Mouse (Mus musculus): Measurements from ENCODE around the gene Mks1.

DNA sequence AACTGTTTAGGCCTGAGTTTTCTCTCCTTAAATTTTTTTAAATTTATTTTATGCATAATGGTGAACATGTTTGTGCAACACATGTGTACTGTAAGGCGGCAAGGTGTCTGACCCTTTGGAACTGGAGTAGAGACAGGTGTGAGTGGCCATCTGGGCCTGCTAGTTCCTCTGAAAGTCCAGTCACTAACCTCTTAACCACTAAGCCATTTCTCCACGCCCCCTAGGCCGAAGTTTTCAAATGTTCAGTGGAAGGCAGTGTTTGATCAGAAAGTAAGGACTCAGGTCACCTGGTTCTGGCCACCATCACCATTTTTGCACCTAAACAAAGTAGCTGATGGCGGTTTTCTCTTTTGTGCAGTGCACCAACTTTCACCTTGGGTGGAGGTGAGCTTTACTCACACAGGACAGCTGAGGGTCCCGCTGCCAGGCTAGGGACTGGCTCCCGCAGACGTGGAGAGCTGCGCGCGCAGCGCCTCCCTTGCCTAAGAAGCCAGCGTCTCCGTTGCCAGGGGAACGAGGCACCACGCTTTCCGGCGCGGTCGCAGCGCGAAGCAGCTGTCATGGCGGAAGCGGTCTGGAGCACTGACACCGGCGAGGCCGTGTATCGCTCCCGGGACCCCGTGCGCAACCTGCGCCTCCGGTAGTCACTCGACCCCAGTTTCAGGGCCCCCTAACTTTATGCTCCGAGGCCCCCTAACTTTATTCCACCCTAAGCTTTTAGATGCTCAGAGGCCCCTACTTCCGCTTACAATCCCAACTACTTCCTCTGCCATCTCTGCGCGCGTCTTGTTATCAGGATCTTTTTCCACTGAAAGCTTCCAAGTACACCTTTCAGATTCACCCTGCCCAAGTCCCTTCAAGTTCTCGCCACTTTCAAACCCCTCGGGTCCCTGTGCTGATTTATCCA, at the start of gene Mks1:
- TF ChIP-seq CTCF (IDR thresholded peaks at IDR 0.05; ENCODE audit: extremely low read depth, insufficient read depth, insufficient read length, insufficient replicate concordance) (no peak), POLR2A (IDR thresholded peaks at IDR 0.05; ENCODE audit: low read depth, low read length) (peak; percentile 44; the same call in 1 of the 2 replicates)
